Mouse (Mus musculus): ENCODE measurements around the gene Cfap57. TPM values are rescaled to one million over a fixed set of nuclear protein-coding genes. Genes with fewer than 3 reads are reported as not detected.
"Not testable (repeated sequence)": the region's sequence is repeated elsewhere in the genome, so short reads cannot be mapped to it uniquely, and the experiment has no call there.

Cfap57 gene
- polyA plus RNA-seq, 1 experiment from 2014 or later = 1.0 TPM

DNA sequence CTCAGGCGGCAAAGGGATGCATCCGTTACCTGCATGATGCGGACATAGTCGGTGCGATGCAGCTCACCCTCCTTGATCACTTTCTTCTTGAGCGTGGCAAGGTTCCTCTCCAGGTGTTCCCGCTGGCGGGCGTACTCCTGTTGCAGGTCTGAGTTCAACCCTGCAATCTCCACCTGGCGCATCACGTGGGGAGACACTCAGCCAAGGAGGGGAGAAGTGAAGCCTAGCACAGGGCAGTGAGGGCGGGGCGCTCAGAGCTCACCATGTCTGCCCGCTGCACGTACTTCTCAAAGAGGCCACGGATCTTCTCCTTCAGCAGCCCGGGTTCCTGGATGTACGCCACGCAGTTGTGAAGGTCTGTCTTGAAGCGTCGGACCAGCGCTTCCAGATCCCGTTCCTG is 51.3 kb downstream of the Cfap57 start:
- no peaks in the 10 kb centered on the region for H3K9me3 ChIP-seq (ENCODE audit: control insufficient read depth, low read length)
- no peak overlapping the region for H3K27ac ChIP-seq (ENCODE audit: low read depth, low read length)
- H3K9ac ChIP-seq (ENCODE audit: low read length) = no peak overlapping the region
- no peak overlapping the region for H3K4me3 ChIP-seq (ENCODE audit: low read depth, low read length)
- no peaks in the 10 kb centered on the region for H3K27me3 ChIP-seq (ENCODE audit: control insufficient read depth, insufficient read depth, low read length)
- H3K36me3 ChIP-seq (ENCODE audit: control insufficient read depth, insufficient read depth, low read length) = no peaks in the 10 kb centered on the region
- 73% methylated on average over 23 of the region's 23 CpGs for WGBS
- no peaks in the 10 kb centered on the region for H3K4me1 ChIP-seq (ENCODE audit: control insufficient read depth, insufficient read depth, low read length)
- DNase-seq (ENCODE audit: low spot score, missing footprints) (peak; percentile 67), ATAC-seq (ENCODE audit: low FRiP score) (no peak)
- no peak overlapping the region for H3K4me2 ChIP-seq

DNA sequence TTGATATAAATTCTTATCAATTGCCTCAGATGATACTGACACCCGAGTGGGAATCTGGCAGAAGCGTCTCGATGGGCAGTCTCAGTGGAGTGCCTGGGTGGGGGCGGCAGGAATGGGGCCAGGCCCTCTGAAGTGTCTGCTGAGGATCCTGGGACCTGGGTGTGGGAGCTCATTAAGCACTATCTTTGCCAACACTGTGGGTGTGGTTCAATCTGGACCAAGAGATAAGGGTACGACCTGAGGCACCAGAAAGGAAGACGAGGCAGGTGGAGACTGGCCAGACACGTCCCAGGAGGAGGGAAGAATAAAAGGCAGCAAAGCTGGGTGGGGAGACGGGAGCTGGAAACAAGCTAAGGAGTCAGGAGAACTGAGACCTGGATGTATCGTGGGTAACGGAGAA is 51.9 kb downstream of the Cfap57 start:
- Histone ChIP-seq H3K9ac (ENCODE audit: low read length) (no peak overlapping the region), H3K9me3 (ENCODE audit: control insufficient read depth, low read length) (no peaks in the 10 kb centered on the region), H3K36me3 (ENCODE audit: control insufficient read depth, insufficient read depth, low read length) (no peaks in the 10 kb centered on the region), H3K27me3 (ENCODE audit: control insufficient read depth, insufficient read depth, low read length) (no peaks in the 10 kb centered on the region), H3K4me1 (ENCODE audit: control insufficient read depth, insufficient read depth, low read length) (no peaks in the 10 kb centered on the region), H3K27ac (ENCODE audit: low read depth, low read length) (no peak overlapping the region), H3K4me2 (no peak overlapping the region), H3K4me3 (ENCODE audit: low read depth, low read length) (no peak overlapping the region)
- DNase-seq (ENCODE audit: low spot score, missing footprints) = peak; percentile 8
- no peak for ATAC-seq (ENCODE audit: low FRiP score)
- WGBS = 77% methylated on average over 10 of the region's 10 CpGs

DNA sequence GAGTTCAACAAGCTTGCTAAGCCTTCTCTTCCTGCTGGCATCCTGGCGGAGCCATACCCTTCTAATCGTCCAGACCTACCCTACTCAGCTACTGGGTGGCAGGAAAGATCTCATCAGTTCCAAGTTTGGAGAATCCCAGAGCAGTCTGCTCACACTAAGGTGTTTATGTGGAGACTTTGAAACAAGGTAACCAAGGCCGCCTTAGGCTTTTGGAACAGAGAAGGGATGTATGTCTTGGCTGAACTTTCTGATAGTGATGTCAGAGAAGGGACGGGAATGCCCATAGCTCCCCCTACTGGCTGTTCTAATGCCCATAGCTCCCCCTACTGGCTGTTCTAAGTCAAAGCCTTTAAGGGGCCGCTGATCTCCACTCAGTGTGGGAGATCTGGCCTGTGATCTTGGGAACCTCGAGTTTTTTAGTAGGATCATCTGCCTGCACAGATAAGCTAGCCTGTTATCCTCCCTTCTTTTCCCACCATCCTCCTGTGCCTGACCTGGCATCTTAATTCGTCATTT is 54.4 kb downstream of the Cfap57 start:
- DNase-seq (ENCODE audit: low spot score, missing footprints) = peak; percentile 90
- no peaks in the 10 kb centered on the region for H3K9me3 ChIP-seq (ENCODE audit: control insufficient read depth, low read length)
- no peak overlapping the region for H3K4me2 ChIP-seq
- no peak overlapping the region for H3K4me3 ChIP-seq (ENCODE audit: low read depth, low read length)
- 36% methylated on average over 7 of the region's 7 CpGs for WGBS
- ATAC-seq (ENCODE audit: low FRiP score) = no peak
- H3K36me3 ChIP-seq (ENCODE audit: control insufficient read depth, insufficient read depth, low read length) = no peaks in the 10 kb centered on the region
- no peaks in the 10 kb centered on the region for H3K4me1 ChIP-seq (ENCODE audit: control insufficient read depth, insufficient read depth, low read length)
- H3K27ac ChIP-seq (ENCODE audit: low read depth, low read length) = no peak overlapping the region
- no peak overlapping the region for H3K9ac ChIP-seq (ENCODE audit: low read length)
- no peaks in the 10 kb centered on the region for H3K27me3 ChIP-seq (ENCODE audit: control insufficient read depth, insufficient read depth, low read length)

DNA sequence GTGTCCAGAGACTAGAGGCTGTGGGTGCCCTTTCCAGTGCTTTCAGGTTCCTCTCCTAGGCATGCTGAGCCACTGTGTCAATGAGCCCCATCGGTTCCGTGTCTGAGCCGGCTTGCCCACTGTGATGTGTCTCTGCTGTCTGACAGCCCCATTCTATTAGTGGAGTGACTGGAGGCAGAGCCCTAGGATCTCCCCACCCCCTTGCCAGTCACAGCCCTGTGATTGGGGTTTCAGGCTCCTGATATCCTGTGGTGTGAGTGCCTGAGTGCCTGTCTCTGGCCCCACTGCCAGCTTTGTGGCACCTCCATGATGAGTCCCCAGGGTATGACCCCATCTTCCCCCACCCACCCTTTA is 55.7 kb downstream of the Cfap57 start:
- ATAC-seq (ENCODE audit: low FRiP score) (peak; percentile 51; the same call in 1 of the 2 replicates), DNase-seq (ENCODE audit: low spot score, missing footprints) (peak; percentile 83)
- no peaks in the 10 kb centered on the region for H3K36me3 ChIP-seq (ENCODE audit: control insufficient read depth, insufficient read depth, low read length)
- no peaks in the 10 kb centered on the region for H3K4me1 ChIP-seq (ENCODE audit: control insufficient read depth, insufficient read depth, low read length)
- H3K4me2 ChIP-seq = no peak overlapping the region
- H3K9me3 ChIP-seq (ENCODE audit: control insufficient read depth, low read length) = no peaks in the 10 kb centered on the region
- no peak overlapping the region for H3K27ac ChIP-seq (ENCODE audit: low read depth, low read length)
- no peak overlapping the region for H3K9ac ChIP-seq (ENCODE audit: low read length)
- no peak overlapping the region for H3K4me3 ChIP-seq (ENCODE audit: low read depth, low read length)
- 11% methylated on average over 3 of the region's 3 CpGs for WGBS
- no peaks in the 10 kb centered on the region for H3K27me3 ChIP-seq (ENCODE audit: control insufficient read depth, insufficient read depth, low read length)

DNA sequence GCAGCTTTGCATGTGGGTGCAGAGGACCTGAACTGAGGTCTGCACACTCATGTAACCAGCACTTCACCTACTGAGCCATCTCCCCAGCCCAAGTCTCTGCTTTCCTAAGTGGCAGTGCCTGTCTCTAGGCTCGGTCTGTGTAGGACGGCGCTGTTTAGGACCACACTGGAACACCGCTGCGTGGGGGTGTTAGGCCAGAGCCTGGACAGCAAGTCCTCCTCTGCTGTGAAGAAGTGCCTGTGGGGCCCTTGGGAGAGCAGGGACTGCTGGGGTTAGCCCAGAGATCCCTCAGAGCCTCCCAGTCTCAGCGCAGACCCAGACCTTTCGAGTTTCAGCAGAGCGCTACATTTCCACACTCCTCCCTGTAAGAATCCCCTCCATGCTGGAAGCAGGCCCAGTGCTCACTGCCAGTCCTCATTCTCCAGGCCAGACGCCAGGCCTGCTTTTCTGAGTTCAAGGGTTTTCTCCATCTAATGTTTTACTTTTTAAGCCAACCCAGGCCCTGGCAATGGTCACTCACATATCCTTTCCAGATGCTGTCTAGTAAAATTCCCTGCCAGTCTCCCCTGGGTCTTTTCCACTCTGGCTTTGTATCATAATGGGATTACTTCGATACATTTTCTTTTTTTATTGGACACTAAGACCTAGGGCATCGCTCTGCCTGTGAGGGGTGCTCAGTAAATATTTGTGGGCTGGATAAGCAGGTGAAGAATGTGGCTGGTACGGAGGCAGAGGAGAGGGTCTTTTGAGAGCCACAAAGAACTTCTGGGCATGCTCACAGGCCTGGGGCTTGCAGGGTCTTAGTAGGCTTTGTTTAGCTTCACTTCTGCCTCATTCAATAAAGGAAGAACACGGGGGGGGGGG is 56.3 kb downstream of the Cfap57 start:
- H3K27ac ChIP-seq (ENCODE audit: low read depth, low read length) = no peak overlapping the region; the same call in 1 of the 2 replicates
- peak; percentile 83 for DNase-seq (ENCODE audit: low spot score, missing footprints)
- ATAC-seq (ENCODE audit: low FRiP score) = peak; percentile 33; the same call in 1 of the 2 replicates

GRCm38 (mm10) chr4:118553039-118553649 is 67.4 kb downstream of the Cfap57 start:
- DNase-seq (ENCODE audit: low spot score, missing footprints) = peak; percentile 73
- Histone ChIP-seq H3K27me3 (ENCODE audit: control insufficient read depth, insufficient read depth, low read length) (no peaks in the 10 kb centered on the region), H3K9me3 (ENCODE audit: control insufficient read depth, low read length) (no peaks in the 10 kb centered on the region), H3K4me2 (no peak overlapping the region), H3K27ac (ENCODE audit: low read depth, low read length) (no peak overlapping the region), H3K4me1 (ENCODE audit: control insufficient read depth, insufficient read depth, low read length) (no peaks in the 10 kb centered on the region), H3K36me3 (ENCODE audit: control insufficient read depth, insufficient read depth, low read length) (no peaks in the 10 kb centered on the region), H3K9ac (ENCODE audit: low read length) (no peak overlapping the region), H3K4me3 (ENCODE audit: low read depth, low read length) (no peak overlapping the region)
- no peak for ATAC-seq (ENCODE audit: low FRiP score)
- 83% methylated on average over 3 of the region's 3 CpGs for WGBS

More for the DNA sequence above, 56.3 kb downstream of the Cfap57 start:
- Histone ChIP-seq H3K36me3 (ENCODE audit: control insufficient read depth, insufficient read depth, low read length) (no peaks in the 10 kb centered on the region), H3K9ac (ENCODE audit: low read length) (no peak overlapping the region), H3K4me1 (ENCODE audit: control insufficient read depth, insufficient read depth, low read length) (no peaks in the 10 kb centered on the region), H3K4me2 (no peak overlapping the region), H3K9me3 (ENCODE audit: control insufficient read depth, low read length) (no peaks in the 10 kb centered on the region), H3K4me3 (ENCODE audit: low read depth, low read length) (no peak overlapping the region), H3K27me3 (ENCODE audit: control insufficient read depth, insufficient read depth, low read length) (no peaks in the 10 kb centered on the region)
- 71% methylated on average over 13 of the region's 13 CpGs for WGBS

GRCm38 (mm10) chr4:118548130-118548480 is 72.5 kb downstream of the Cfap57 start:
- H3K4me1 ChIP-seq (ENCODE audit: control insufficient read depth, insufficient read depth, low read length); H3K9ac ChIP-seq (ENCODE audit: low read length); H3K27ac ChIP-seq (ENCODE audit: low read depth, low read length); H3K4me3 ChIP-seq (ENCODE audit: low read depth, low read length); H3K27me3 ChIP-seq (ENCODE audit: control insufficient read depth, insufficient read depth, low read length); H3K4me2 ChIP-seq; H3K9me3 ChIP-seq (ENCODE audit: control insufficient read depth, low read length); H3K36me3 ChIP-seq (ENCODE audit: control insufficient read depth, insufficient read depth, low read length); ATAC-seq (ENCODE audit: low FRiP score): not testable (repeated sequence)
- WGBS = 87% methylated on average over 10 of the region's 10 CpGs
- DNase-seq (ENCODE audit: low spot score, missing footprints) = peak; percentile 88

DNA sequence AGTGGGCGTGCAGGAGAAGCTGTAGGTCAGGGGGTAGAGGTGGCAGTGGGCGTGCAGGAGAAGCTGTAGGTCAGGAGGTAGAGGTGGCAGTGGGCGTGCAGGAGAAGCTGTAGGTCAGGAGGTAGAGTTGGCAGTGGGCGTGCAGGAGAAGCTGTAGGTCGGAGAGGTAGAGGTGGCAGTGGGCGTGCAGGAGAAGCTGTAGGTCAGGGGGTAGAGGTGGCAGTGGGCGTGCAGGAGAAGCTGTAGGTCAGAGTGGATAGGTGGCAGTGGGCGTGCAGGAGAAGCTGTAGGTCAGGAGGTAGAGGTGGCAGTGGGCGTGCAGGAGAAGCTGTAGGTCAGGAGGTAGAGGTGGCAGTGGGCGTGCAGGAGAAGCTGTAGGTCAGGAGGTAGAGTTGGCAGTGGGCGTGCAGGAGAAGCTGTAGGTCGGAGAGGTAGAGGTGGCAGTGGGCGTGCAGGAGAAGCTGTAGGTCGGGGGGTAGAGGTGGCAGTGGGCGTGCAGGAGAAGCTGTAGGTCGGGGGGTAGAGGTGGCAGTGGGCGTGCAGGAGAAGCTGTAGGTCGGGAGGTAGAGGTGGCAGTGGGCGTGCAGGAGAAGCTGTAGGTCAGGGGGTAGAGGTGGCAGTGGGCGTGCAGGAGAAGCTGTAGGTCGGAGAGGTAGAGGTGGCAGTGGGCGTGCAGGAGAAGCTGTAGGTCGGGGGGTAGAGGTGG is 73.0 kb downstream of the Cfap57 start:
- not testable (repeated sequence) for H3K9me3 ChIP-seq (ENCODE audit: control insufficient read depth, low read length); DNase-seq (ENCODE audit: low spot score, missing footprints); ATAC-seq (ENCODE audit: low FRiP score); H3K4me3 ChIP-seq (ENCODE audit: low read depth, low read length); H3K27ac ChIP-seq (ENCODE audit: low read depth, low read length); H3K4me1 ChIP-seq (ENCODE audit: control insufficient read depth, insufficient read depth, low read length); H3K27me3 ChIP-seq (ENCODE audit: control insufficient read depth, insufficient read depth, low read length); H3K36me3 ChIP-seq (ENCODE audit: control insufficient read depth, insufficient read depth, low read length); H3K9ac ChIP-seq (ENCODE audit: low read length); H3K4me2 ChIP-seq
- 92% methylated on average over 22 of the region's 23 CpGs for WGBS
